In the genomic region with DNA sequence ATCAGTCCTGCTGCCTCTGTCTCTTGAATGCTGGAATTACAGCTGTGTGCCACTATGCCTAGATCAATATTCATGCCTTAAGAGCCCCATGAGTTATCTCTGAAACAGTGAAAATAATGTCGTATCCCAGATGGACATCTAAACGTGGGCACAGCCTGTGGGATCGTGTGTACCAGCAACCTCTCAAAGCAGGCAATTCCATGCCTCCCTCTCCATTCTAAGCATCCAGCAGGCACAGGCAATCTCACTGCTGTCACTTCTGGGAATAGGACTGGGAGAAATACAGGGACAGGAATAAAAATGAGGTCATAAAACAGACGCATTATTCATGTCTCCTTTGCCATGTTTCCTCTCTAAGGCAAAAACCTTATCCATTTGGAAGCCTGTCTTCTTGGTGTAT, we compare ENCODE assay signal across 17 mouse cellular contexts. TPM values are rescaled to one million over a fixed set of nuclear protein-coding genes. Genes with fewer than 3 reads are reported as not detected.
A peak's percentile ranks its signal among the peaks of the same experiment; 100 is the strongest.
DNase-seq lines count a peak whose midpoint lies in the region; ATAC-seq and TF ChIP-seq lines count a peak whose summit lies in the region.
"Had no signal": no experiment of that assay in that cellular context is flagged by ENCODE, and none has a peak within 500 bp of the region (broad histone marks: within the 10 kb centered on the region; RNA-seq: fewer than 3 reads in every experiment).

No protein-coding gene starts in this region.

- 66% methylated on average over 4 of the region's 4 CpGs for WGBS in midbrain, embryonic 15.5 days
- WGBS in midbrain, postnatal 0 days, result 60% methylated on average over 4 of the region's 4 CpGs
- 33% methylated on average over 4 of the region's 4 CpGs for WGBS in neural tube, embryonic 15.5 days

- H3K9me3 ChIP-seq in midbrain, embryonic 15.5 days, result no peaks in the 10 kb centered on the region
- no peaks in the 10 kb centered on the region for H3K9me3 ChIP-seq in midbrain, postnatal 0 days (ENCODE audit: low read length)
- H3K9me3 ChIP-seq in neural tube, embryonic 15.5 days (replicated peaks), result no peaks in the 10 kb centered on the region
- H3K9me3 ChIP-seq: embryonic facial prominence, embryonic 10.5 days; heart, embryonic 13.5 days; hindbrain, embryonic 15.5 days had no signal

- no peak overlapping the region for H3K4me3 ChIP-seq in midbrain, embryonic 15.5 days
- no peak overlapping the region for H3K4me3 ChIP-seq in midbrain, postnatal 0 days (ENCODE audit: low read depth, low read length)
- no peak overlapping the region for H3K4me3 ChIP-seq in neural tube, embryonic 15.5 days (replicated peaks)
- H3K4me3 ChIP-seq: embryonic facial prominence, embryonic 10.5 days; heart, embryonic 13.5 days; hindbrain, embryonic 15.5 days had no signal

- ATAC-seq in midbrain, embryonic 15.5 days (replicated peaks), result no peak
- ATAC-seq in midbrain, postnatal 0 days (ENCODE audit: low FRiP score), result no peak
- ATAC-seq in neural tube, embryonic 15.5 days (ENCODE audit: low FRiP score), result no peak
- ATAC-seq: forebrain, embryonic 14.5 days had no signal

- no peak overlapping the region for H3K9ac ChIP-seq in midbrain, embryonic 15.5 days
- H3K9ac ChIP-seq in midbrain, postnatal 0 days (replicated peaks; ENCODE audit: low read length, poor library complexity, severe bottlenecking), result no peak overlapping the region
- H3K9ac ChIP-seq in neural tube, embryonic 15.5 days (replicated peaks), result no peak overlapping the region
- H3K9ac ChIP-seq: heart, embryonic 13.5 days; hindbrain, embryonic 15.5 days had no signal

- no peak for TF ChIP-seq CTCF in midbrain, postnatal 0 days (IDR thresholded peaks at IDR 0.05)

- DNase-seq in layer of hippocampus, adult 9-11 months, result peak; percentile 6
- DNase-seq in layer of hippocampus, postnatal 25 days (ENCODE audit: extremely low spot score in 1 of 2, low spot score in 1 of 2), result no peak
- DNase-seq in midbrain, postnatal 0 days (ENCODE audit: low spot score), result no peak
- DNase-seq in brain, adult 2 months (ENCODE audit: low read depth, low spot score), result peak; percentile 69
- DNase-seq: adrenal gland, adult 2 months; adrenal gland, postnatal 25 days; cerebellum, adult 2 months; cerebellum, postnatal 10 days; gastrocnemius, postnatal 14 days; heart, postnatal 36 days had no signal

- H3K4me2 ChIP-seq in midbrain, embryonic 15.5 days, result no peak overlapping the region
- H3K4me2 ChIP-seq in midbrain, postnatal 0 days (ENCODE audit: low read depth, low read length, poor library complexity, severe bottlenecking), result no peak overlapping the region
- H3K4me2 ChIP-seq in neural tube, embryonic 15.5 days, result no peak overlapping the region
- H3K4me2 ChIP-seq: heart, embryonic 13.5 days; hindbrain, embryonic 15.5 days had no signal

- 0 out of 2 replicates have a peak overlapping the region, but pooled peaks have one; percentile 4 for H3K27ac ChIP-seq in midbrain, embryonic 15.5 days
- no peak overlapping the region for H3K27ac ChIP-seq in midbrain, postnatal 0 days (ENCODE audit: low read depth, low read length)
- 0 out of 2 replicates have a peak overlapping the region, but pooled peaks have one; percentile 9 for H3K27ac ChIP-seq in neural tube, embryonic 15.5 days (replicated peaks)
- H3K27ac ChIP-seq: embryonic facial prominence, embryonic 10.5 days; heart, embryonic 13.5 days; hindbrain, embryonic 15.5 days had no signal

- H3K27me3 ChIP-seq in midbrain, embryonic 15.5 days (replicated peaks), result no peaks in the 10 kb centered on the region
- no peaks in the 10 kb centered on the region for H3K27me3 ChIP-seq in midbrain, postnatal 0 days (ENCODE audit: insufficient read depth, low read length)
- no peaks in the 10 kb centered on the region for H3K27me3 ChIP-seq in neural tube, embryonic 15.5 days (replicated peaks)
- H3K27me3 ChIP-seq: heart, embryonic 13.5 days; hindbrain, embryonic 15.5 days had no signal

- no peaks in the 10 kb centered on the region for H3K36me3 ChIP-seq in midbrain, embryonic 15.5 days (replicated peaks)
- H3K36me3 ChIP-seq in midbrain, postnatal 0 days (ENCODE audit: insufficient read depth, low read length), result no peaks in the 10 kb centered on the region
- no peaks in the 10 kb centered on the region for H3K36me3 ChIP-seq in neural tube, embryonic 15.5 days
- H3K36me3 ChIP-seq: embryonic facial prominence, embryonic 10.5 days; heart, embryonic 13.5 days; hindbrain, embryonic 15.5 days had no signal

- no peaks in the 10 kb centered on the region for H3K4me1 ChIP-seq in midbrain, embryonic 15.5 days
- H3K4me1 ChIP-seq in midbrain, postnatal 0 days (ENCODE audit: insufficient read depth, low read length), result no peaks in the 10 kb centered on the region
- H3K4me1 ChIP-seq in neural tube, embryonic 15.5 days, result 0 out of 2 replicates have a peak, but pooled peaks cover 8% of the 10 kb centered on the region
- H3K4me1 ChIP-seq: hindbrain, embryonic 15.5 days had no signal

RNA-seq across cellular contexts. Expression of a gene that starts 25.9 kb away (rescaled TPM):
- total RNA-seq in layer of hippocampus, postnatal 25 days (2021), result 1 to 10 TPM; 4.9 to 7.1 TPM
- polyA plus RNA-seq in midbrain, embryonic 15.5 days (2015; fragmentation: Nextera tagmentation; extraction: Ambion mirVana), result 5.4 and 5.7 TPM in 2 replicates
- total RNA-seq in midbrain, postnatal 0 days (2014; rRNA removed), result 6.4 and 11.7 TPM in 2 replicates
- 4.3 and 5.0 TPM in 2 replicates for polyA plus RNA-seq in midbrain, postnatal 0 days (2015; fragmentation: Nextera tagmentation; extraction: Ambion mirVana)
- polyA plus RNA-seq in neural tube, embryonic 15.5 days (2015; fragmentation: Nextera tagmentation; extraction: Ambion mirVana), result 5.3 and 12.6 TPM in 2 replicates
- total RNA-seq: ES-E14 had no signal

Comparison
In these comparisons a context has a peak if more than half of its experiments do, and no peak if none do; other contexts are left out.
1. DNase-seq: peak in layer of hippocampus, adult 9-11 months (single experiment) and brain, adult 2 months (single experiment); none in layer of hippocampus, postnatal 25 days (0 of 2) and midbrain, postnatal 0 days (single experiment).